Mouse (Mus musculus) hindbrain, embryonic 12.5 days (tissue): ENCODE results near the gene Celf5. TPM values are rescaled to one million over a fixed set of nuclear protein-coding genes. Genes with fewer than 3 reads are reported as not detected.

Source experiments
- ATAC-seq: fragments of 200-750 bp; cut with Nextera tagmentation; 2 replicates; pipeline ENCODE4 v1.8.0; 2017; ENCODE audit warnings: moderate TSS enrichment; ENCODE audit not compliant: low FRiP score
- H3K27ac ChIP-seq: fragments of 300-500 bp; sonication (generic); 2 replicates; pipeline ENCODE4 v1.5.1; 2016; ENCODE audit warnings: mild to moderate bottlenecking
- H3K27me3 ChIP-seq: fragments of 300-500 bp; sonication (generic); 2 replicates; pipeline ENCODE4 v1.6.1; 2016; ENCODE audit warnings: mild to moderate bottlenecking
- H3K36me3 ChIP-seq: fragments of 300-500 bp; sonication (generic); 2 replicates; pipeline ENCODE4 v1.6.1; 2016; ENCODE audit warnings: mild to moderate bottlenecking
- H3K4me1 ChIP-seq: fragments of 300-500 bp; sonication (generic); 2 replicates; pipeline ENCODE4 v1.6.1; 2016
- H3K4me2 ChIP-seq: fragments of 300-500 bp; sonication (generic); replicated peaks from 2 replicates; pipeline ENCODE4 v1.6.1; 2016; ENCODE audit warnings: mild to moderate bottlenecking
- H3K4me3 ChIP-seq: fragments of 300-500 bp; sonication (generic); 2 replicates; pipeline ENCODE4 v1.5.1; 2016; ENCODE audit warnings: mild to moderate bottlenecking
- H3K9ac ChIP-seq: fragments of 300-500 bp; sonication (generic); 2 replicates; pipeline ENCODE4 v1.6.1; 2016; ENCODE audit warnings: mild to moderate bottlenecking, moderate library complexity
- H3K9me3 ChIP-seq: fragments of 300-500 bp; sonication (generic); replicated peaks from 2 replicates; pipeline ENCODE4 v1.6.1; 2016; ENCODE audit warnings: mild to moderate bottlenecking
- WGBS: fragments of 180-500 bp; shearing (Covaris S2); methylation state at CpG from one replicate; pipeline ENCODE4 v1.1.7; 2016; 5-methylcytosine and 5-hydroxymethylcytosine counted together
- polyA plus RNA-seq: library from polyadenylated mRNA; unstranded; fragments of >200 nt; fragmentation: Nextera tagmentation; extraction: Ambion mirVana; gene quantifications from 2 replicates; pipeline ENCODE4 v1.2.1, GENCODE M21; 2016

The Celf5 gene
- polyA plus RNA-seq, 1 experiment from 2014 or later, result 37.1 TPM

GRCm38 (mm10) chr10:81420191-81420767 lies 62.2 kb downstream of the Celf5 start:
- no peak for ATAC-seq
- peaks cover 5% of the 10 kb centered on the region for H3K36me3 ChIP-seq
- peaks cover 50% of the 10 kb centered on the region for H3K4me1 ChIP-seq
- H3K9me3 ChIP-seq, result no peaks in the 10 kb centered on the region
- peaks cover 34% of the 10 kb centered on the region for H3K27me3 ChIP-seq
- no peak overlapping the region for H3K4me3 ChIP-seq
- WGBS, result 86% methylated on average over 40 of the region's 40 CpGs
- no peak overlapping the region for H3K27ac ChIP-seq
- H3K9ac ChIP-seq, result no peak overlapping the region
- H3K4me2 ChIP-seq, result no peak overlapping the region

DNA sequence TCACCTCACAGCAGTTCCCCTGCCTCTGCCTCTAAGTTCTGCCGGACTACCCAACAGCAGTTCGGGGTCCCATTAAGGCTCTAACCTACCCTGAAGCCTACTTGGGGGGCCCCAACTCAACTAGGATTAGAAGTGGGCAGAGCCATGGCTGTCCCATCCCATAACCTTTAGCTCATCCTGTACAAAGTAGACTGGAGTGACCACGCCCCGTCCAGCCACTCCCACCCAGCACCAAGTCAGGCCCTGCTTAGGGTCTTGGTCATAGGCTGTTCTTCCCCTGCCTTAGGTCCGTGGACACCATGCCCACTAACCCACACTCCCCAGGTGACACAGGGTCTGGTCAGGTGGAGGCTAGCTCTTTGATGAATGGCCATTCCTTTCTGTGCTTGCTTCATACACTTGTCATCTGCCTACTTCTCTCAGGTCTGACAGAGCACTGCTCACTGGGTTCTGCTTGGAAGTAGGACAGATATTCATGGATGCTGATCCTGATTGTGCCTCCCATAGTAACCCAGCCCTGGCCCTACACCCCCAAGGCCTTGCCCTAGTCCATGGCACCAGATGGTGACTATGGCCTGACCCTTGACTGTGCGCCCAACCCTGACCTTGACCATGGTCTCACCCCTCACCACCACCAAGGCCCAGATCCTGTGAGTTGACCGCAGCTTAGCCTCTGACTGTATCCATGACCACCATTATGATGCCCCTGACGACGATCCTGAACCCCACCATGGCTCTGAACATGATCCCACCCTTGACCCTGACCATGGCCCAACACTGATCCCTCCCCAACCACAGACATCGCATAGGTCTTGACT lies 63.2 kb downstream of the Celf5 start:
- H3K27me3 ChIP-seq, result peaks cover 25% of the 10 kb centered on the region
- H3K4me2 ChIP-seq, result no peak overlapping the region
- no peak overlapping the region for H3K4me3 ChIP-seq
- WGBS, result 89% methylated on average over 10 of the region's 10 CpGs
- H3K9ac ChIP-seq, result no peak overlapping the region
- ATAC-seq, result no peak
- no peaks in the 10 kb centered on the region for H3K9me3 ChIP-seq
- no peak overlapping the region; the same call in 1 of the 2 replicates for H3K27ac ChIP-seq
- peaks cover 49% of the 10 kb centered on the region for H3K4me1 ChIP-seq
- peaks cover 5% of the 10 kb centered on the region for H3K36me3 ChIP-seq

- Histone ChIP-seq H3K36me3 (peaks cover 5% of the 10 kb centered on the region), H3K4me2 (no peak overlapping the region), H3K27ac (peak overlapping the region; percentile 35), H3K9ac (0 out of 2 replicates have a peak overlapping the region, but pooled peaks have one; percentile 27), H3K9me3 (no peaks in the 10 kb centered on the region), H3K4me3 (no peak overlapping the region), H3K27me3 (peaks cover 17% of the 10 kb centered on the region), H3K4me1 (peaks cover 54% of the 10 kb centered on the region)
- 37% methylated on average over 11 of the region's 11 CpGs for WGBS
- ATAC-seq, result no peak
Observed at GRCm38 (mm10) chr10:81418216-81419070, 64.1 kb downstream of the Celf5 start.

DNA sequence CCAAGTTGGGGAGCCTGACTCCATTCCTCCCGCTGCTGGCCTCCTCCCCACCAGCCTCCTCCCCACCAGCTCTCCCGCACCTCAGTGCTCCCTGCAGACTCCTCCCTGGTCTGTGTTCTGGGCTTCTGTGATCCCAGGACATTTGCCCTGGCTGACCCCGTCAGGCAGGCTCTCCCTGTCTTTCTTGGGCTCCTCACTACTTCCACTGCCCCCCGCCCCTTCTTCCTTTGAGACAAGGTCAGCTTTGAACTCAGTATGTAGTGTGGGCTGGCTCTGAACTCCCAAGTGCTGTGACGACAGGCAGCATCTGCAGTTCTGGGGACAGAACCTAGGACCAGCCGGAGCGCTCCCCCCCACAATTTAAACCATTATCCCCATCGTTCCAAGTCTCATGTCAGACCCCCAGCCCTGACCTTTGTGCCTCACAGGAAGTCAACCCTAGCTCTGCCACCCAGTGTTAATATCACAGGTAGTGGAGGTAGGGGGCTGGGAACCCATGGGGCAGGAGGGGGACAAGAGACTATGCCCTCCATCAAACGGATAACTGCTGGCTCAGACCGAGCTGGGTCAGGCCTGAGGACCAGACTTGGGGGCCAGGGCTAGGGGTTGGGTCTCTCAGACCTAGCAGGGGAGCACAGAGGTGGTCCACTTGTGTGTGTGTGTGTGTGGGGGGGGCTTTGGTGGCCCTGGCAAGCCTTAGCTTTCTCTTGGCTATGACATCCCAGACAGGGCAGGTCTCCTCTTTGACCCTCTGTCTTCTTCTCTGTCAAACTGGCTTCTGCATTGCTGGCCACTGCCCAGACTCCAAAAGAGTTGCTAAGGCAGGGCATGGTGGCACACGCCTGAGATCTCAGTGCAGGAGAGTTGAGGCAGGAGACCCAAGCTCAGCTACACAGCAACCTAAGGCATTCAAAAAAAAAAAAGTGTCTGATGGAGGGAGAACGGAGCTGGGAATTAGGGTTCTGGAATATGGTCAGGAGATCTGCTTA lies 65.0 kb downstream of the Celf5 start:
- H3K9ac ChIP-seq, result peak overlapping the region; percentile 58
- WGBS, result 47% methylated on average over 12 of the region's 12 CpGs
- peak overlapping the region; percentile 71 for H3K27ac ChIP-seq
- H3K27me3 ChIP-seq, result peaks cover 15% of the 10 kb centered on the region
- peak overlapping the region; percentile 55 for H3K4me2 ChIP-seq
- no peak for ATAC-seq
- H3K4me3 ChIP-seq, result peak overlapping the region; percentile 24
- H3K9me3 ChIP-seq, result no peaks in the 10 kb centered on the region
- H3K4me1 ChIP-seq, result peaks cover 62% of the 10 kb centered on the region
- peaks cover 5% of the 10 kb centered on the region for H3K36me3 ChIP-seq

DNA sequence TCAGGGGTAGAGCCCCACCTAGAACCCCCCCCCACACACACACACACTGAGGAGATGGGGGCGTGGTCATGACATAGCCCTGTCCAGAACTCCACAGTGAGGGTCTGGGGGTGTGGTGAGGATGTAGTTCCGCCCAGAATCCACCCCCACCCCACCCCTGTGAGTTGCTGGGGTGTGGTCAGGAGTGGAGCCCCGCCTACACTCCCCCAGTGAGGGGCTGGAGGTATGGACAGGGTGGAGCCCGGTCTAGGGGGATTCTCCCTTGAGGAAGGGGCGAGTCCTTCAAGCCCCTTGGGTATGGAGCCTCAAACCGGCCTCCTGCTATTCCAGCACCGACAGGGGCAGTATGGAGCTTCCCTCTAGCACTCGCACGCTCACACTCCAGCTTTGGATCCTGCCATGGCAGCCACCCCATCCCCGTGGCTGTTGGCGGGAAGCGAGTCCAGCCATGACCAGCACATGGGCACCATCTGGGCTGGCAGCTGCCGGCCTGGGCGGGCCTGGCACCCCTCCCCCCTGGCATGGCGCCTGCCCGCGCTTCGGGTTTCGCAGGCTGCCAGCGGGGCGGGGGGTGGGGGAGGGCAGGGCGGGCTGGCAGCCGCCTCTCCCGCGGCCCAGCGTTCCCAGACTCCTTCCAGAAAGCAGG lies 65.8 kb downstream of the Celf5 start:
- peak overlapping the region; percentile 58 for H3K9ac ChIP-seq
- peak overlapping the region; percentile 24 for H3K4me3 ChIP-seq
- peak; percentile 66 for ATAC-seq
- WGBS, result 0% methylated on average over 26 of the region's 26 CpGs
- no peaks in the 10 kb centered on the region for H3K9me3 ChIP-seq
- H3K27me3 ChIP-seq, result peaks cover 8% of the 10 kb centered on the region; the same call in 1 of the 2 replicates
- H3K4me1 ChIP-seq, result peaks cover 70% of the 10 kb centered on the region
- peak overlapping the region; percentile 71 for H3K27ac ChIP-seq
- H3K4me2 ChIP-seq, result peak overlapping the region; percentile 55
- peaks cover 5% of the 10 kb centered on the region for H3K36me3 ChIP-seq

GRCm38 (mm10) chr10:81415549-81416310 lies 66.8 kb downstream of the Celf5 start:
- H3K9ac ChIP-seq, result no peak overlapping the region
- peaks cover 7% of the 10 kb centered on the region; the same call in 1 of the 2 replicates for H3K27me3 ChIP-seq
- H3K27ac ChIP-seq, result peak overlapping the region; percentile 5; the same call in 1 of the 2 replicates
- WGBS, result 62% methylated on average over 17 of the region's 17 CpGs
- no peaks in the 10 kb centered on the region for H3K9me3 ChIP-seq
- peaks cover 5% of the 10 kb centered on the region for H3K36me3 ChIP-seq
- no peak overlapping the region for H3K4me2 ChIP-seq
- no peak overlapping the region for H3K4me3 ChIP-seq
- peaks cover 79% of the 10 kb centered on the region for H3K4me1 ChIP-seq
- ATAC-seq, result no peak

DNA sequence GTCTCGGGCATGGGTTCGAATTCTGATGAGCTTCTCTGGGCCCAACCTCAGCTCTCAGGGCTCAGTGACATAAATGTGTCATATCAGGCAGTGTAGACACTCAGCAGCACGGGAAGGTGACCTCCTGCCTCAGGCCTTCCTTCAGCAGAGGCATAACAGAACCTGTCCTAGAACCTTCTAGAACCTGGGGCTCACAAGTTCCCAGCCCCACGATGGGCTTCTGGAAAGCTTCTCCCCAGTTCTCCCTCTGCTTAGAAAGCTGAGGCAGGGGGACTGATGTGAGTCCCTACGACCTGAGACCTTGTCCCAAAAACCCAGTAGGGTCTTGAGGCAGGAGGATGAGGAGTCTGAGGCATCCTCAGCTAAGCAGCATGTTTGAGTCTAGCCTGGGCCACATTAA lies 67.4 kb downstream of the Celf5 start:
- ATAC-seq, result no peak
- H3K36me3 ChIP-seq, result peaks cover 4% of the 10 kb centered on the region
- no peaks in the 10 kb centered on the region for H3K9me3 ChIP-seq
- peaks cover 84% of the 10 kb centered on the region for H3K4me1 ChIP-seq
- H3K4me3 ChIP-seq, result no peak overlapping the region
- WGBS, result 76% methylated on average over 5 of the region's 5 CpGs
- H3K27ac ChIP-seq, result peak overlapping the region; percentile 5; the same call in 1 of the 2 replicates
- no peak overlapping the region for H3K4me2 ChIP-seq
- peaks cover 7% of the 10 kb centered on the region; the same call in 1 of the 2 replicates for H3K27me3 ChIP-seq
- H3K9ac ChIP-seq, result no peak overlapping the region

- Histone ChIP-seq H3K27me3 (peaks cover 7% of the 10 kb centered on the region; the same call in 1 of the 2 replicates), H3K4me2 (no peak overlapping the region), H3K4me3 (no peak overlapping the region), H3K36me3 (no peaks in the 10 kb centered on the region), H3K27ac (peak overlapping the region; percentile 49), H3K4me1 (peaks cover 88% of the 10 kb centered on the region), H3K9ac (no peak overlapping the region), H3K9me3 (no peaks in the 10 kb centered on the region)
- ATAC-seq, result no peak
Observed at GRCm38 (mm10) chr10:81414682-81415081, 67.8 kb downstream of the Celf5 start.

DNA sequence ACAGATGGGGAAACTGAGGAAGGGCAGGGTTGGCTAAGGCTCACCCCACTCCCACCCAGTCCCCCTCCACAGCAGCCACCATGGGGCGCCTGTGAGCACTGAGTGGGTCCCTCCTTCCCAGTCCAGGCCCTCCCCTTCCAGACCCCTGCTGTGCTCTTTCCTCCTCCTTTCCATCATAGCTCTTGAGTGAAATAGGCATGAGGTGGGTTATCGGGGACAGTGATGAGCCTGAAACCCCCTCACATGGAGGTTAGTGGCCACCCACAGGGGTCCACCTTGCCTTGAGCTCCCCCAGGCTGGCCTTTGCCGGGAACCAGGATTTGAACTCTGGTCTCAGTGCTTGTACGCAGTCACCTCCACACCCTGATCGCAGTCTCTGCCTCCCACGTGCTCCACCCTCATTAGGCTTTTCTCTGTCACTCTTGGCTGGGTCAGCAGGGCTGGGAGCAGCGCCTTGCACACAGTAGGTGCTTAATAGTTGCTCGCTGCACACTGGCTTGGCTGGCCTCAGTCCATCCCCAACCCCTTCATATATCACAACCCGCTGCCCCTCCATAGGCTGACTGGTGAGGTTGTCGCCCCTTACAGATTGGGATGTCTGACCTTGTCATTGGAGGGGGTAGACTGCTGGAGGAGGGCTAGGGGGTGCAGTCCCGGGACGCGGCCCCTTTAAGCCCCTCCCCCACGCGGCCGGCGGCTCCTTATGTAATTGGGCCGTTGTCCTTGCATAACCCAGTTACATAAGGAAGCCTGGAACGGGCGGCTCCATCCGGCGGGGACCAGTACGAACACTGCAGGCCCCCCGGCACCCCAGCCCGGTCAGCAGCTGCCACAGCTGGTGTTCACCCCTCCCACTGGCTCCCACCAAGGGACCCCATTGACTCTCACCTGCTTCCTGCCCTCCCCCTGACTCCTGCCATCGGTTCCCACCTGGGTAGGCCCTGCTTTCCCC lies 68.9 kb downstream of the Celf5 start:
- Histone ChIP-seq H3K9ac (peak overlapping the region; percentile 29), H3K4me2 (peak overlapping the region; percentile 34), H3K27me3 (peaks cover 7% of the 10 kb centered on the region; the same call in 1 of the 2 replicates), H3K36me3 (no peaks in the 10 kb centered on the region), H3K4me3 (no peak overlapping the region), H3K27ac (peak overlapping the region; percentile 49; the same call in 1 of the 2 replicates), H3K4me1 (peaks cover 92% of the 10 kb centered on the region), H3K9me3 (no peaks in the 10 kb centered on the region)
- ATAC-seq, result no peak
- WGBS, result 30% methylated on average over 26 of the region's 26 CpGs
